Mouse (Mus musculus): ENCODE measurements around the gene Cyp26b1. TPM values are rescaled to one million over a fixed set of nuclear protein-coding genes. Genes with fewer than 3 reads are reported as not detected.

The Cyp26b1 gene
- polyA plus RNA-seq, 1 experiment, result not detected

DNA sequence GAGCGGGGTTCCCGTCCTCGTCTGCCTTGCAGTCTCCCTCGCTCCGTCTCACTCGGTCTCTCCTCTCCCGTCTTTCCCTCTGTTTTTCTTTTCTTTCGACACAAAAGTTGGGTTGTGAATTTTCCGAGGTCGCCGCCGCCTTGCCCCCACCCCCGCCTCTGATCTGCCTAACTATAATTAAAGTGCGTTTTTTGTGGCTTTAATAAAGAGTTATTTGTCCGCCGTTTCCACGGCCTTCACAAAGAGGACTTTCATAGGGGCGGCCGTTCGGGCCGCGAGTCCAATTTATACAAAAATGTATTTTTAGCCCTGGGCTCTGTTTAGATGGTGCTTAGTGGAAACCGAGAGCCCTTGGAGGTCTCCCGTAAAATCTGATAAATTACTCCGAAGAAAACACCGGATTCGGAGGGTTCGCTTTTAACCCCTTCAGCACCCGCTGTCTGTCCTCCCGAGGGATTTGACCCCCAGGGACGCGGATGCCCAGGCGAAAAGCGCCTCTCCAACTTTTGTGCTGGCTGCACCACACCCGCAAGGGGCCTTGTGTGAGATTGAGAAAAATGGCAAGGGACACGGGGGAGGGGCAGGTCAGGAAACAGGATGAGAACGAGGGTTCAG is 7.9 kb downstream of the Cyp26b1 start:
- Histone ChIP-seq H3K4me3 (replicated peaks; ENCODE audit: control insufficient read depth, low read depth, low read length) (no peak overlapping the region), H3K27ac (ENCODE audit: control insufficient read depth, insufficient read depth, low read depth, low read length, poor library complexity) (no peak overlapping the region), H3K4me1 (ENCODE audit: control insufficient read depth, insufficient read depth, low read length) (no peaks in the 10 kb centered on the region)
- no peak for TF ChIP-seq CTCF (IDR thresholded peaks at IDR 0.05; ENCODE audit: control insufficient read depth, insufficient read depth, low read length)
- no peak for TF ChIP-seq POLR2A (IDR thresholded peaks at IDR 0.05; ENCODE audit: borderline replicate concordance, control insufficient read depth, low read depth, low read length)
- under 1% methylated on average over 37 of the region's 37 CpGs for WGBS

DNA sequence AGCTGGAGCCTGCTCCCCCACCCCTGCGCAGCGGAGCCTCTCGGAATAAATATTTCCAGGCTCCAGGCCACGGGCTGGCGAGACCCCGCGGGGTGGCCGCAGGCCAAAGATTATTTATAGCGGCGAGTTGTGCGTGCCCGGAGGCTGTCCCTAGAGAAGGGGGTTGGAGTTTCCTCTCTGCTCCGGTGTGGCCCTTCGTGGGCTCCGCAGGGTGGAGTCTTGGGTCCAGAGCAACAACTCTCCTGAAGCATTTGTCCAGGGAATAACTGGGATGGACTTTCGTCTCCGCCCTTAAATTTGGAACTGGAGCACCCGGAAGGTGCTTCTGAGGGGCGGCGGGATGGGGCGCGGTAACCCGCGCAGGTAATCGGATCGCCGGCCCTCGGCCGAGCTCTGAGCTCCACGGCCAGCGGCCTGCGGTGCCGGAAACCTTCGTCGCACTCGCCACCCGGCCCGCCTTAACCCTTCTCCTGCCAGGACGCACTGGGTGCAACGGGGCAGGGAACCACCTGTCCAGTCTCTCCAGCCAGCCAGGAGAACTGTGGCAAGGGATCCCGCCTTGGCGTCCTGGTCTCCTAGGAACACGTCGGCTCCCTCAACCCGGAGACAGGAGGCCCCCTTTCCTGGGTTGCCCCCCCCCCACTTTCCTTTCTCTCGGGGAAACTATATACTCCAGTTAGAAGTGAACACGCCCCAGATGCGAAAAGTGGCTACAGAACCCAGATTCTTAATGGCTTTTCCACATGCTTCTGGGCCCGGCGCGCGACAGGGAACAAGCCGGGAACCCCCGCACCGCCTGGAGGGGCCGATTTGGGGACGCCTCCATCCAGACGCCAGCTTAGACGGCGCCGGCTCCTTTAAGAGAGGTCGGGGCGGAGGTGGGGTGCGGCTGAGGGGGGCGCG is 8.7 kb downstream of the Cyp26b1 start:
- Histone ChIP-seq H3K4me1 (ENCODE audit: control insufficient read depth, insufficient read depth, low read length) (no peaks in the 10 kb centered on the region), H3K4me3 (replicated peaks; ENCODE audit: control insufficient read depth, low read depth, low read length) (no peak overlapping the region), H3K27ac (ENCODE audit: control insufficient read depth, insufficient read depth, low read depth, low read length, poor library complexity) (no peak overlapping the region)
- WGBS, result 2% methylated on average over 66 of the region's 66 CpGs
- no peak for TF ChIP-seq CTCF (IDR thresholded peaks at IDR 0.05; ENCODE audit: control insufficient read depth, insufficient read depth, low read length)

- Histone ChIP-seq H3K27ac (ENCODE audit: control insufficient read depth, insufficient read depth, low read depth, low read length, poor library complexity) (no peak overlapping the region), H3K4me1 (ENCODE audit: control insufficient read depth, insufficient read depth, low read length) (no peaks in the 10 kb centered on the region), H3K4me3 (replicated peaks; ENCODE audit: control insufficient read depth, low read depth, low read length) (no peak overlapping the region)
- 2% methylated on average over 48 of the region's 48 CpGs for WGBS
- TF ChIP-seq POLR2A (IDR thresholded peaks at IDR 0.05; ENCODE audit: borderline replicate concordance, control insufficient read depth, low read depth, low read length) (no peak), CTCF (IDR thresholded peaks at IDR 0.05; ENCODE audit: control insufficient read depth, insufficient read depth, low read length) (no peak)
These were observed 9.6 kb downstream of the Cyp26b1 start for GRCm38 (mm10) chr6:84583841-84584782.

GRCm38 (mm10) chr6:84583371-84583770 is 10.3 kb downstream of the Cyp26b1 start:
- no peak overlapping the region for H3K4me3 ChIP-seq (replicated peaks; ENCODE audit: control insufficient read depth, low read depth, low read length)
- WGBS, result under 1% methylated on average over 26 of the region's 26 CpGs
- H3K4me1 ChIP-seq (ENCODE audit: control insufficient read depth, insufficient read depth, low read length), result no peaks in the 10 kb centered on the region
- no peak for TF ChIP-seq POLR2A (IDR thresholded peaks at IDR 0.05; ENCODE audit: borderline replicate concordance, control insufficient read depth, low read depth, low read length)
- no peak for TF ChIP-seq CTCF (IDR thresholded peaks at IDR 0.05; ENCODE audit: control insufficient read depth, insufficient read depth, low read length)
- H3K27ac ChIP-seq (ENCODE audit: control insufficient read depth, insufficient read depth, low read depth, low read length, poor library complexity), result no peak overlapping the region

DNA sequence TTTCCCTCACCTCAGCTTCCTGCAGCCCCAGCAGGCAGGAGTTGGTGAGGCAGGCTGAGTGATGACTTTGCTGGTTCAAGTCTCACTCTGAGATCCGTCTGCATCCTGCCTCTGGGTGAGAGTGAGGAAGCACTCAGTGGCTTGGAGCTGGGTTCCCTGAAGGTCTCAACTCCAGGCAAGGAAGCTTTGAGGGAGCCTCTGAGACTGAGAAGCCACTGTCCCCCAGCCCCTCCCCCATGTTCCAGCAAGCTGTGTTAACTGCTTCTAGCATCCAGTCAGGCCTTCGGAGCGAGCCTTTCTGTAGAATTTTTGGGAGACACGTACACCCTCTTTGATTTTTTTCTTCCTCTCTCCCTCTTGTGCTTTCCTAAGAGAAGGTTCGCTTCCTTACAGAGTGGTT is 10.9 kb downstream of the Cyp26b1 start:
- H3K4me3 ChIP-seq (replicated peaks; ENCODE audit: control insufficient read depth, low read depth, low read length), result no peak overlapping the region
- WGBS, result 50% methylated on average over 5 of the region's 5 CpGs

GRCm38 (mm10) chr6:84581833-84582445 is 11.8 kb downstream of the Cyp26b1 start:
- WGBS, result 67% methylated on average over 9 of the region's 9 CpGs
- TF ChIP-seq CTCF (IDR thresholded peaks at IDR 0.05; ENCODE audit: control insufficient read depth, insufficient read depth, low read length) (no peak), POLR2A (IDR thresholded peaks at IDR 0.05; ENCODE audit: borderline replicate concordance, control insufficient read depth, low read depth, low read length) (no peak)
- no peak overlapping the region for H3K27ac ChIP-seq (ENCODE audit: control insufficient read depth, insufficient read depth, low read depth, low read length, poor library complexity)

More for the DNA sequence above, 10.9 kb downstream of the Cyp26b1 start:
- TF ChIP-seq POLR2A (IDR thresholded peaks at IDR 0.05; ENCODE audit: borderline replicate concordance, control insufficient read depth, low read depth, low read length) (no peak), CTCF (IDR thresholded peaks at IDR 0.05; ENCODE audit: control insufficient read depth, insufficient read depth, low read length) (no peak)
- no peak overlapping the region for H3K27ac ChIP-seq (ENCODE audit: control insufficient read depth, insufficient read depth, low read depth, low read length, poor library complexity)
- no peaks in the 10 kb centered on the region for H3K4me1 ChIP-seq (ENCODE audit: control insufficient read depth, insufficient read depth, low read length)

GRCm38 (mm10) chr6:84580979-84581832 is 12.5 kb downstream of the Cyp26b1 start:
- Histone ChIP-seq H3K4me1 (ENCODE audit: control insufficient read depth, insufficient read depth, low read length) (no peaks in the 10 kb centered on the region), H3K27ac (ENCODE audit: control insufficient read depth, insufficient read depth, low read depth, low read length, poor library complexity) (no peak overlapping the region), H3K4me3 (replicated peaks; ENCODE audit: control insufficient read depth, low read depth, low read length) (no peak overlapping the region)
- TF ChIP-seq CTCF (IDR thresholded peaks at IDR 0.05; ENCODE audit: control insufficient read depth, insufficient read depth, low read length) (no peak), POLR2A (IDR thresholded peaks at IDR 0.05; ENCODE audit: borderline replicate concordance, control insufficient read depth, low read depth, low read length) (no peak)
- WGBS, result 73% methylated on average over 6 of the region's 6 CpGs

More at GRCm38 (mm10) chr6:84581833-84582445, 11.8 kb downstream of the Cyp26b1 start:
- no peaks in the 10 kb centered on the region for H3K4me1 ChIP-seq (ENCODE audit: control insufficient read depth, insufficient read depth, low read length)
- no peak overlapping the region for H3K4me3 ChIP-seq (replicated peaks; ENCODE audit: control insufficient read depth, low read depth, low read length)
